10 mouse cellular contexts compared by ENCODE assay signal in genomic region chr2:122301081-122301920, GRCm38 (mm10). TPM values are rescaled to one million over a fixed set of nuclear protein-coding genes. Genes with fewer than 3 reads are reported as not detected.
A peak's percentile ranks its signal among the peaks of the same experiment; 100 is the strongest.
DNase-seq lines count a peak whose midpoint lies in the region; ATAC-seq lines count a peak whose summit lies in the region.
"Had no signal": no experiment of that assay in that cellular context is flagged by ENCODE, and none has a peak within 500 bp of the region (broad histone marks: within the 10 kb centered on the region; RNA-seq: fewer than 3 reads in every experiment).

No protein-coding gene starts in this region.

- 1% methylated on average over 48 of the region's 48 CpGs for WGBS in forebrain, embryonic 12.5 days
- WGBS in intestine, embryonic 16.5 days: 1% methylated on average over 48 of the region's 48 CpGs
- 1% methylated on average over 48 of the region's 48 CpGs for WGBS in lung, embryonic 15.5 days

- no peaks in the 10 kb centered on the region for H3K9me3 ChIP-seq in forebrain, embryonic 12.5 days
- H3K9me3 ChIP-seq in intestine, embryonic 16.5 days (ENCODE audit: control insufficient read depth, low read length): no peaks in the 10 kb centered on the region
- H3K9me3 ChIP-seq in lung, embryonic 15.5 days: no peaks in the 10 kb centered on the region

- peak; percentile 52 for ATAC-seq in forebrain, embryonic 12.5 days (ENCODE audit: low FRiP score)
- peak; percentile 26 for ATAC-seq in intestine, embryonic 16.5 days
- ATAC-seq in lung, embryonic 15.5 days (ENCODE audit: borderline replicate concordance, extremely low read depth, low FRiP score, low TSS enrichment): peak; percentile 36; the same call in 1 of the 2 replicates

- peak; percentile 8 to 15 for DNase-seq in lung, adult 18-20 months
- no peak for DNase-seq in lung, postnatal 25 days (ENCODE audit: low spot score)
- DNase-seq in brain, adult 2 months (ENCODE audit: low read depth, low spot score): peak; percentile 49
- peak; percentile 66 for DNase-seq in retina, postnatal 1 day
- no peak for DNase-seq in layer of hippocampus, postnatal 36 days

- H3K4me2 ChIP-seq in forebrain, embryonic 12.5 days: peak overlapping the region; percentile 82
- H3K4me2 ChIP-seq in intestine, embryonic 16.5 days (ENCODE audit: low read depth, low read length): peak overlapping the region; percentile 81
- peak overlapping the region; percentile 59 for H3K4me2 ChIP-seq in lung, embryonic 15.5 days

- peak overlapping the region; percentile 40 for H3K4me3 ChIP-seq in forebrain, embryonic 12.5 days (replicated peaks)
- H3K4me3 ChIP-seq in intestine, embryonic 16.5 days (ENCODE audit: low read length): peak overlapping the region; percentile 45
- H3K4me3 ChIP-seq in lung, embryonic 15.5 days: peak overlapping the region; percentile 36

- peaks cover 99% of the 10 kb centered on the region for H3K27me3 ChIP-seq in forebrain, embryonic 12.5 days
- H3K27me3 ChIP-seq in intestine, embryonic 16.5 days (replicated peaks; ENCODE audit: control insufficient read depth, insufficient read depth, low read length): peaks cover 60% of the 10 kb centered on the region
- H3K27me3 ChIP-seq in lung, embryonic 15.5 days: peaks cover 90% of the 10 kb centered on the region

- H3K9ac ChIP-seq in forebrain, embryonic 12.5 days: peak overlapping the region; percentile 45; the same call in 1 of the 2 replicates
- H3K9ac ChIP-seq in intestine, embryonic 16.5 days (ENCODE audit: low read depth, low read length): peak overlapping the region; percentile 34; the same call in 1 of the 2 replicates
- peak overlapping the region; percentile 13; the same call in 1 of the 2 replicates for H3K9ac ChIP-seq in lung, embryonic 15.5 days

- H3K4me1 ChIP-seq in forebrain, embryonic 12.5 days: peaks cover 45% of the 10 kb centered on the region
- H3K4me1 ChIP-seq in intestine, embryonic 16.5 days (ENCODE audit: control insufficient read depth, insufficient read depth, low read length): peaks cover 28% of the 10 kb centered on the region
- peaks cover 27% of the 10 kb centered on the region for H3K4me1 ChIP-seq in lung, embryonic 15.5 days

- no peaks in the 10 kb centered on the region for H3K36me3 ChIP-seq in forebrain, embryonic 12.5 days (replicated peaks)
- no peaks in the 10 kb centered on the region for H3K36me3 ChIP-seq in intestine, embryonic 16.5 days (ENCODE audit: control insufficient read depth, insufficient read depth, low read length)
- H3K36me3 ChIP-seq in lung, embryonic 15.5 days: no peaks in the 10 kb centered on the region

- no peak overlapping the region for H3K27ac ChIP-seq in forebrain, embryonic 12.5 days
- H3K27ac ChIP-seq in intestine, embryonic 16.5 days (ENCODE audit: low read length): no peak overlapping the region
- no peak overlapping the region for H3K27ac ChIP-seq in lung, embryonic 15.5 days
- H3K27ac ChIP-seq: macrophage had no signal

RNA-seq across cellular contexts. Expression of gene Duoxa2, which starts 2.6 kb away (rescaled TPM):
- polyA plus RNA-seq in forebrain, embryonic 12.5 days (2016; fragmentation: Nextera tagmentation; extraction: Ambion mirVana): not detected in 2 replicates
- polyA plus RNA-seq in intestine, embryonic 16.5 days (2015; fragmentation: Nextera tagmentation; extraction: Ambion mirVana): 0.16 and 0.24 TPM in 2 replicates
- not detected in 2 replicates for polyA plus RNA-seq in lung, embryonic 15.5 days (2015; fragmentation: Nextera tagmentation; extraction: Ambion mirVana)
- total RNA-seq in layer of hippocampus, postnatal 36 days (2021): not detected
- total RNA-seq: adrenal gland, adult 18-20 months had no signal
- polyA plus RNA-seq: macrophage had no signal

RNA-seq across cellular contexts. Expression of gene Duox2, which starts 3.1 kb away (rescaled TPM):
- polyA plus RNA-seq in forebrain, embryonic 12.5 days (2016; fragmentation: Nextera tagmentation; extraction: Ambion mirVana): not detected in 2 replicates
- polyA plus RNA-seq in intestine, embryonic 16.5 days (2015; fragmentation: Nextera tagmentation; extraction: Ambion mirVana): 0.06 and 0.07 TPM in 2 replicates
- polyA plus RNA-seq in lung, embryonic 15.5 days (2015; fragmentation: Nextera tagmentation; extraction: Ambion mirVana): 0.04 TPM in 2 replicates
- under 1 TPM in 1 of 2 experiments, not detected in 1; 0.05 TPM for total RNA-seq in layer of hippocampus, postnatal 36 days (2021)
- polyA plus RNA-seq: macrophage had no signal

RNA-seq across cellular contexts. Expression of gene Duoxa1, which starts 12.2 kb away (rescaled TPM):
- 0.17 TPM in 1 of 2 replicates, not detected in the other for polyA plus RNA-seq in forebrain, embryonic 12.5 days (2016; fragmentation: Nextera tagmentation; extraction: Ambion mirVana)
- not detected in 2 replicates for polyA plus RNA-seq in intestine, embryonic 16.5 days (2015; fragmentation: Nextera tagmentation; extraction: Ambion mirVana)
- polyA plus RNA-seq in lung, embryonic 15.5 days (2015; fragmentation: Nextera tagmentation; extraction: Ambion mirVana): 0.20 and 0.35 TPM in 2 replicates
- total RNA-seq in layer of hippocampus, postnatal 36 days (2021): not detected
- total RNA-seq: adrenal gland, adult 18-20 months had no signal
- polyA plus RNA-seq: macrophage had no signal

RNA-seq across cellular contexts. Expression of gene Duox1, which starts 14.2 kb away (rescaled TPM):
- polyA plus RNA-seq in forebrain, embryonic 12.5 days (2016; fragmentation: Nextera tagmentation; extraction: Ambion mirVana): 0.04 and 0.08 TPM in 2 replicates
- 0.06 TPM in 1 of 2 replicates, not detected in the other for polyA plus RNA-seq in intestine, embryonic 16.5 days (2015; fragmentation: Nextera tagmentation; extraction: Ambion mirVana)
- polyA plus RNA-seq in lung, embryonic 15.5 days (2015; fragmentation: Nextera tagmentation; extraction: Ambion mirVana): 0.04 and 0.10 TPM in 2 replicates
- not detected for total RNA-seq in layer of hippocampus, postnatal 36 days (2021)
- polyA plus RNA-seq: macrophage had no signal

Comparison
In these comparisons a context has a peak if more than half of its experiments do, and no peak if none do; other contexts are left out.
1. DNase-seq: peak in lung, adult 18-20 months (2 of 2), brain, adult 2 months (single experiment) and retina, postnatal 1 day (single experiment); none in lung, postnatal 25 days (single experiment) and layer of hippocampus, postnatal 36 days (0 of 2).
2. Peak in every context shown above with its lines, with median percentiles within 50 percentile points of each other: ATAC-seq, H3K4me2 ChIP-seq, H3K4me3 ChIP-seq and H3K9ac ChIP-seq.